Mouse (Mus musculus) 3T3-L1 (cell line): ENCODE measurements around the gene Adam6b.
"Not testable (repeated sequence)": the region's sequence is repeated elsewhere in the genome, so short reads cannot be mapped to it uniquely, and the experiment has no call there.

Source experiments
- DNase-seq: peaks from one replicate; pipeline ENCODE4 v3.0.0-alpha.2; 2015; ENCODE audit warnings: low read depth, low spot score

Gene Adam6b

DNA sequence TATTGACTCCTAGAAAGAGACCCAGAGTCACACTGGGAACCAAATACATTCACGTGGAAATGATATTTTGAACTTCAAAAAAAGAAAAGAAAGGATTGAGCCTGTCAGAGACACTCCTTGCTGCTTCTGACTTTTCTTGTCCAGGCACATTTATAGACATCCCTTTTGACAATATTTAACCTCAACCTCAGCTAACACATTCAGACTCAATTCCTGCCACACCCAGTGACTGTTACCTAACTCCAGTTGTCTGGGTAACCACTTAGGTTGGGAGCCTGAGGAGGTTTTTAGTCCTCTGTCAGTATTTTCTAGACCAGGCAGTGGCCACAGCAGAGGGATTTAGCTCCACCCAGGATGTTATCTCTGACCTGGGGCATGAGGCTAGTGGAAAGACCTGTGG, at the start of gene Adam6b:
Adam6b (plus strand) TSS at position 301 of the 400 bp plus-strand sequence.
- DNase-seq = not testable (repeated sequence)

DNA sequence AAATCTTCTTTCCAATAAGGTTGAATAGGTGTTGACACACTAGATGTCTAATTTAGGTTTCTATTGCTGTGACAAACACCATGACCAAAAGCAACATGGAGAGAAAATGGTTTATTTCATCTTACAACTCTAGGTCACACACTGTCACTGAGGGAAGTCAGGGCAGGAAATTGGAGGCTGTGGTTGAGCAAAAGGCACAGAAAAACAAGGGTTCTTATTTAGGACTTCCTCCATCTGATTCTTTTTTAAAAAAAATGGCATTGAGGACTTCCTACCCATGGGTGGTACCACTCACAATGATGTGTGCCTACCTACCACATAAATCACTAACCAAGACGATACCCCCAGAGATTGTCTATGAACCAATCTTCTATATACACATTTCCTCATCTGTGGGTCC, 43.2 kb upstream of the Adam6b start:
- no peak for DNase-seq

GRCm38 (mm10) chr12:113476164-113476563, 13.1 kb upstream of the Adam6b start:
- DNase-seq = no peak

- DNase-seq = no peak
These were observed 7.2 kb upstream of the Adam6b start for GRCm38 (mm10) chr12:113482147-113482546.

DNA sequence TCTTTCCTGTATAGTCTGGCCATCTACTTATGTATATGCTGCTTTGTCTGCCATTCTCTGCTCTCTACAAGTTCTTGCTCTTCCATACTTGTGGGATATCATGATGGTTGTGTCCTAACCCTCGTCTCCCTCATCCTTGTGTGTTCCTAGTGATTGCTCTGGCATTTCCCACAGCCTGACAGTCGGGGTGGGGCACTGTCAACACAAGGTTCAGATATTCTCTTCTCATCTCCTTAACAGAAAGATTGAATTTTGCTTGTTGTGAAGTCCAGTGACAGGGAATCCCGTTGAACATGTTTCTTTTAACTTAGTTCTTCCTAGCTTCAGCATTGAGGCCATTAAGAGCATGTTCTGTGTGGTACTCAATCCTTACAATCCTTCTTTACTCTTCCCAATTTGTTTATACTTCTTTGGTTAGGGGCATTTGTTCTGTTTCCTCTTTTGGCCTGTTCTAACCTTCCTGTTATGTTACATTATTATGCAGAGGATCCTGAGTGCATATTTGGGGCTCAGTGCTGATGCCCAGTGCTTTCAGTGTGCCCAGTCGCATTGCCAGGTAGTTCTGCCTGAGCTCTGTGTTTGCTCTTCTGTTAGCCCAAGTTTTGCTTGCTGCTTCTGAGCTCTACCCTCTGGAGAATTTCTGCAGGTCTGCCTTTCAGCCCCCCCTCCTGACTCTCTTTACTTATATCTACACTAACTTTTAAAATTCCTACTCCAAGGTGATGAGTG, 6.5 kb upstream of the Adam6b start:
- DNase-seq = no peak

DNA sequence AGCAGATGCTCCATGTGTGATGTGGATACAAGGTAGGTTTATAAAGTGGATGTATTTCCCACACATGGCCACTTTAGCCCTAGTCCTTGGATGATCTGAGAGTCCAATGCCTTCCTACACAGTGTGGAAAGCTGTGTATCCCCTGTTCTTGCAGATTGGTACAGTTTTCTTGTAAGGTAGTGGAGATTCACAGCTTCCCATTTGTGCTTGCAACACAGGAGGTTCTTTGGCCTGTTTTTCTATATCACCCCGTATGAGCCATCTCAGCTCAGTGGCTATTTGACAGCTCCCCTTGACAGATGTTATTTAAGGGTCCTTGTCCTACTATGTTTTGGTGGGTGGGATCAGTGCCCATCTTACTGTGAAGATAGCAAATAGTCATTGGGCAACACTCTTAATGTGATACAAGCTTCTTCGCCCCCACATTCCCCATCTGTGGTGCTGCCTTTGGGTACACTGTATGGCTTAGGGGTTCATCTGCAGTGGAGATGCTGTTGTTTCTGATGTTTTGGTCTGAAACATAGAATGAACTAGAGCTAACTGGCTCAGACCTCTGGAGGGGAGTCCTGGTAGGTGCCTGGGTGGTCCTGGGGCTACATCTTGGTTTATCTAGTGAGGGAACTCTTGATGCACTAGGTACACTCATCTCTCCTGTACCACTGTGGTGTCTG, 5.7 kb upstream of the Adam6b start:
- DNase-seq = no peak

DNA sequence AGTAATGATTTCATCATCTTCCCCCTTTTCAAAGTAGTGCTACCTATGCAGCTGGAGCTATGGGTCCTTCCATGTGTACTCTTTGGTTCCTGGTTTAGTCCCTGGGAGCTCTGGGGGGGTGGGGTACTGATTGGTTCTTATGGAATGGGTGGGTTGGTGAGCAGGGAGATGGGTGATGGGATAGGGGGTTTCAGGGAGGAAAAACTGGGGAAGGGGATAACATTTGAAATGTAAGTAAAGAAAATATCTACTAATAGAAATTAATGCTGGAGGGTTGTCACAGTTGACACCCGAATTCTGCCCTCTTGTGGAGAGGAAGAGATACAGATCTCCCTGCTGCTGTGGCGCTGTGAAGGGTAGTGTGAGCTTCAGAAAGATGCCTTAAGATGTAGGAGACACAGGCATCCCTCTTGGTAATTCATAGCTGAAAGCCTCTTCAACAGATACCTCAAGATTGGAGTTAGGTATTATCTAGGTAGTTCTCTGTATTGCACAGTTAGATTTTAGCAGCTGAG, 4.3 kb upstream of the Adam6b start:
- DNase-seq = peak; percentile 38

GRCm38 (mm10) chr12:113487693-113488092, 1.6 kb upstream of the Adam6b start:
- DNase-seq = peak; percentile 78

GRCm38 (mm10) chr12:113525901-113526300, 36.6 kb downstream of the Adam6b start:
- DNase-seq = no peak
